Mouse (Mus musculus): ENCODE measurements around the gene Fv1.

Fv1 gene

GRCm38 (mm10) chr4:147886158-147886557, 17.4 kb downstream of the Fv1 start:
- DNase-seq (ENCODE audit: low spot score), result no peak

- DNase-seq (ENCODE audit: low spot score), result no peak
Observed at GRCm38 (mm10) chr4:147887277-147887676, 18.5 kb downstream of the Fv1 start.

GRCm38 (mm10) chr4:147888237-147888636, 19.5 kb downstream of the Fv1 start:
- DNase-seq (ENCODE audit: low spot score), result no peak

- no peak for DNase-seq (ENCODE audit: low spot score)
Observed at GRCm38 (mm10) chr4:147890341-147890740, 21.6 kb downstream of the Fv1 start.

- DNase-seq (ENCODE audit: low spot score), result no peak
Observed at GRCm38 (mm10) chr4:147895815-147896330, 27.1 kb downstream of the Fv1 start.

GRCm38 (mm10) chr4:147896411-147896810, 27.6 kb downstream of the Fv1 start:
- DNase-seq (ENCODE audit: low spot score), result no peak

GRCm38 (mm10) chr4:147897348-147897747, 28.6 kb downstream of the Fv1 start:
- no peak for DNase-seq (ENCODE audit: low spot score)

GRCm38 (mm10) chr4:147900452-147900851, 31.7 kb downstream of the Fv1 start:
- peak; percentile 63 for DNase-seq (ENCODE audit: low spot score)

GRCm38 (mm10) chr4:147902906-147903500, 34.2 kb downstream of the Fv1 start:
- DNase-seq (ENCODE audit: low spot score), result peak; percentile 66

GRCm38 (mm10) chr4:147903601-147904000, 34.8 kb downstream of the Fv1 start:
- DNase-seq (ENCODE audit: low spot score), result peak; percentile 53

GRCm38 (mm10) chr4:147904313-147905089, 35.7 kb downstream of the Fv1 start, which contains the start of gene Mfn2:
Gene Mfn2, minus strand, starts transcription at chr4:147904704.
- DNase-seq (ENCODE audit: low spot score), result peak; percentile 95

GRCm38 (mm10) chr4:147905090-147905659, 36.4 kb downstream of the Fv1 start:
- DNase-seq (ENCODE audit: low spot score), result no peak

GRCm38 (mm10) chr4:147906230-147906629, 37.5 kb downstream of the Fv1 start:
- DNase-seq (ENCODE audit: low spot score), result no peak

GRCm38 (mm10) chr4:147909486-147909885, 40.7 kb downstream of the Fv1 start:
- no peak for DNase-seq (ENCODE audit: low spot score)

GRCm38 (mm10) chr4:147918459-147919121, 49.8 kb downstream of the Fv1 start:
- no peak for DNase-seq (ENCODE audit: low spot score)
